Mouse (Mus musculus) forebrain, embryonic 15.5 days (tissue): ENCODE measurements around the gene Dlgap1. TPM values are rescaled to one million over a fixed set of nuclear protein-coding genes. Genes with fewer than 3 reads are reported as not detected.

ENCODE experiments used
- ATAC-seq: fragments of 200-750 bp; cut with Nextera tagmentation; replicated peaks from 2 replicates; pipeline ENCODE4 v1.8.0; 2017; ENCODE audit warnings: mild to moderate bottlenecking, moderate TSS enrichment, moderate library complexity
- H3K27ac ChIP-seq: fragments of 300-500 bp; sonication (generic); replicated peaks from 2 replicates; pipeline ENCODE4 v1.5.1; 2015; ENCODE audit warnings: mild to moderate bottlenecking, inconsistent platforms
- H3K27me3 ChIP-seq: fragments of 300-500 bp; sonication (generic); 2 replicates; pipeline ENCODE4 v1.6.1; 2015; ENCODE audit warnings: inconsistent platforms
- H3K36me3 ChIP-seq: fragments of 300-500 bp; sonication (generic); 2 replicates; pipeline ENCODE4 v1.6.1; 2015; ENCODE audit warnings: mild to moderate bottlenecking, inconsistent platforms
- H3K4me1 ChIP-seq: fragments of 300-500 bp; sonication (generic); 2 replicates; pipeline ENCODE4 v1.6.1; 2015; ENCODE audit warnings: inconsistent platforms
- H3K4me2 ChIP-seq: fragments of 300-500 bp; sonication (generic); replicated peaks from 2 replicates; pipeline ENCODE4 v1.6.1; 2015; ENCODE audit warnings: mild to moderate bottlenecking, inconsistent platforms
- H3K4me3 ChIP-seq: fragments of 300-500 bp; sonication (generic); 2 replicates; pipeline ENCODE4 v1.5.1; 2015; ENCODE audit warnings: mild to moderate bottlenecking, inconsistent platforms
- H3K9ac ChIP-seq: fragments of 300-500 bp; sonication (generic); replicated peaks from 2 replicates; pipeline ENCODE4 v1.6.1; 2015; ENCODE audit warnings: mild to moderate bottlenecking, inconsistent platforms
- H3K9me3 ChIP-seq: fragments of 300-500 bp; sonication (generic); 2 replicates; pipeline ENCODE4 v1.6.1; 2016; ENCODE audit warnings: inconsistent platforms
- WGBS: fragments of 180-500 bp; shearing (Covaris S2); methylation state at CpG from one replicate; pipeline ENCODE4 v1.1.7; 2015; ENCODE audit warnings: mixed read lengths; 5-methylcytosine and 5-hydroxymethylcytosine counted together
- polyA plus RNA-seq: library from polyadenylated mRNA; unstranded; fragments of >200 nt; fragmentation: Nextera tagmentation; extraction: Ambion mirVana; gene quantifications from 2 replicates; pipeline ENCODE4 v1.2.1, GENCODE M21; 2015

Dlgap1 gene
- polyA plus RNA-seq, 1 experiment from 2014 or later: 31.0 TPM

DNA sequence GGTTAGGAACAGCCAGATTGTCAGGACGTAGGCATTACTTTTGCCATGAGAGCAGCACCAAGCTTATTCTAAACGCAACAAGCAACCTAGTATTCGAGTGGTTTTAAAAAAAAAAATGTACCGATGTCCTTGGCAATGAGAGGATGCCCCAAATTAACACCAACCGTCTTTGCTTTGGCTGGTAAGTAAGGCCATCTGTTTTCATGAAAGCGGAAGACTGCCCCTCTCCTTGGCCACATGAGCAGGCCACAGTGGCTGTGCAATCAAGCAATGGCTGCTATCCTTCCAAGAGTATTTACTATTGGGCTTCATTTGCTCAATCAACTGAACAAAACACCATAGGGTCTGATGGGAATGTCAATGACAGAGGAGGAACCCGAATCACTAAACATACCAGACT, 278.5 kb downstream of the Dlgap1 start:
- no peaks in the 10 kb centered on the region for H3K36me3 ChIP-seq
- 74% methylated on average over 7 of the region's 7 CpGs for WGBS
- ATAC-seq: peak; percentile 58
- H3K9me3 ChIP-seq: no peaks in the 10 kb centered on the region
- no peak overlapping the region for H3K9ac ChIP-seq
- H3K27ac ChIP-seq: no peak overlapping the region
- H3K27me3 ChIP-seq: no peaks in the 10 kb centered on the region
- no peak overlapping the region for H3K4me2 ChIP-seq
- H3K4me3 ChIP-seq: no peak overlapping the region
- H3K4me1 ChIP-seq: no peaks in the 10 kb centered on the region

DNA sequence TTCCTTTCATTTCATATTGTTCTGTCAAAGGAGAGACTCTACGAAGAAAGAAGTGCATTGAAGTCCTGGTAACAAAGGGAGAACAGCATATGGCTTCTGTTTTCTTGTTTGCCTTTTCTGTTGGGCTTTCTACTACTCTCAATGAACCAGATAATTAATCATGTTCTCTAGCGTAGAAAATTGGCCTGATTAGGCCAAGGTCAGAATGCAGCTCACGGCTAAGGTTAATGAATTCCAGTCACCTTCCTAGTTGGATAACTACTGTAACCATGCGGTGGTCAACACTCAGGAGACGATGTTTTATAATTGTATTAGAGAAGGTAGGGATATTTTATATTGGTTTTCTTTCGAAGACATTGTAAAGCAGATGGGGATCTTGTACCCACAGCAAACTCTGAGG, 279.4 kb downstream of the Dlgap1 start:
- Histone ChIP-seq H3K4me1 (no peaks in the 10 kb centered on the region), H3K9me3 (no peaks in the 10 kb centered on the region), H3K27ac (no peak overlapping the region), H3K4me3 (no peak overlapping the region), H3K4me2 (no peak overlapping the region), H3K9ac (no peak overlapping the region), H3K36me3 (no peaks in the 10 kb centered on the region), H3K27me3 (no peaks in the 10 kb centered on the region)
- WGBS: 45% methylated on average over 6 of the region's 6 CpGs
- no peak for ATAC-seq

DNA sequence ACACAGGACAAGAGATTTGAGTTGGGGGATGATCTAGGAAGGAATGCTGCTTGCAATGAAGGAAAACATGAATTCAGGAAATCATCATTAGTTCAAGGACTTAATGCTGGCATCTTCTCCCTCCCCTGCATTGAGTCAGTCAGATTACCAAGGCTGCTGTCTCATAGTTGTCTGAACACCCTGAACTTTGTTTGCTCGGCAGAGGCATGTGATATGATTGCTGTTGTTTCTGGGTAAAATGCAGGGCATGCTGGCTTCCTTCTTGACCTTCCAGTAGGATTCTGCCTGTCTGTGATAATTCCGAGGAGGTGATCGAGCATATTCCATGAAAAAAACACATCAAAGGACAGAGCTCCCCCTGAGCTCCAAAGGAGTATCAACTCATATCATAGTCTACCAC, 283.6 kb downstream of the Dlgap1 start:
- Histone ChIP-seq H3K9me3 (no peaks in the 10 kb centered on the region), H3K4me3 (no peak overlapping the region), H3K27ac (no peak overlapping the region), H3K9ac (no peak overlapping the region), H3K27me3 (no peaks in the 10 kb centered on the region), H3K4me2 (no peak overlapping the region), H3K4me1 (no peaks in the 10 kb centered on the region), H3K36me3 (no peaks in the 10 kb centered on the region)
- 87% methylated on average over 3 of the region's 3 CpGs for WGBS
- ATAC-seq: no peak

DNA sequence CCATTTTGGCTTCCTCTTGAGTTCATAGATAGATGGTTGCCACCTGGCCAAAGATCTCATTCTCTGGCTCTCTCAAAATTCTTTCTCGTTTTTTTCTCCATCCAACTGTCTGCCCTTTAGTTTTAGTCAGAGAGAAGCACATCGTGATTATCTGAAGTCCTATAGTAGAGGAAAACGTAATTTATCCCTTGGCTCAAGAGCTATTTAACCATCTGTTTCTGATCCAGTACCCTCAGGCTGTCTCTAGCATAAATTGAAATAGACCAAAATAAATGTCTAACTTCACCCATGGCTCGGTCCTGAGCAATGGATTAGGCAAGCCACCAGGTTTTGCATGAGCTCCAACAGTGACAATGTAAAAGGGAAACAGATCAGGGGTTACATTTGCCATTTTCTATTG, 287.5 kb downstream of the Dlgap1 start:
- 75% methylated on average over 4 of the region's 4 CpGs for WGBS
- no peaks in the 10 kb centered on the region for H3K9me3 ChIP-seq

DNA sequence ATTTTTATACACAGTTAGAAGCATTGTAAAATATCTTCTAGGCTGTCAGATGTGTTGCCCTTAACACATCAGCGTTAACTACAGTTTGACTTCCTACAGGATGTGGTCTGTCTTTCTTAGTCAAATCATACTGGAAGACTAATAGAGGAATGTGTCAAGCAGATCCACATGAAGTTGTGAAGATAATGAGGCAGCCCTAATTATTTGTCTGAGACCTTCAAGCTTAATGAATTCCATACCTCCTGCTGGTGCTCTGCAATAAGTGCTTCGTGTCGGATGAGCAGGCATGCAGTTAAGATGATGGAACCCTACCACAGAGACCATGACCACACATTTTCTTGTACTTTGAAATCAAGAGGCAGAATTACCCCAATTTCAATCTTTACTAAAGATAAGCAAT, 294.3 kb downstream of the Dlgap1 start:
- WGBS: 59% methylated on average over 3 of the region's 3 CpGs
- no peak overlapping the region for H3K9ac ChIP-seq
- no peak overlapping the region for H3K4me2 ChIP-seq
- H3K27me3 ChIP-seq: no peaks in the 10 kb centered on the region
- H3K4me3 ChIP-seq: no peak overlapping the region
- H3K9me3 ChIP-seq: no peaks in the 10 kb centered on the region
- H3K4me1 ChIP-seq: no peaks in the 10 kb centered on the region
- ATAC-seq: no peak
- no peak overlapping the region for H3K27ac ChIP-seq
- H3K36me3 ChIP-seq: no peaks in the 10 kb centered on the region

More for the DNA sequence above, 287.5 kb downstream of the Dlgap1 start:
- H3K27ac ChIP-seq: no peak overlapping the region
- H3K4me1 ChIP-seq: no peaks in the 10 kb centered on the region
- H3K4me2 ChIP-seq: no peak overlapping the region
- no peaks in the 10 kb centered on the region for H3K36me3 ChIP-seq
- H3K4me3 ChIP-seq: no peak overlapping the region
- H3K9ac ChIP-seq: no peak overlapping the region
- ATAC-seq: no peak
- no peaks in the 10 kb centered on the region for H3K27me3 ChIP-seq

DNA sequence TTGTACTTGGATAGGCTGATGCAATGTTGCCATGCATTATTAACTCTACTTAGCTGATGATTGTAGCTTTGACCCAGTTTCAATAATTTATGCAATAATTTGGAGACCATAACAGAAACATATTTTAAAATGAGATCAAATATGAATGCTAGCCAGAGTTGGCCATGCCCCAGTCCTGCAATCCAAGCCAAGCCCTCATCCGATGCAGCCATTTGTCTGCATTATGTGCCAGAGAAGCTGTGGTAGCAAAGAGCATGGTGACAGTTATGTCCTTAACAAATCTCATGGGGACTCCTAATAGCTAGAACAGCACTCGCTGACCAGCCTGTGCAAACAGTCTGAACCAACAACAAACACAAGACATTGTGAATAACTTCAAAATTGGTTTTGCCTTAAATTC, 303.3 kb downstream of the Dlgap1 start:
- Histone ChIP-seq H3K9me3 (no peaks in the 10 kb centered on the region), H3K4me2 (no peak overlapping the region), H3K27ac (no peak overlapping the region), H3K27me3 (no peaks in the 10 kb centered on the region), H3K9ac (no peak overlapping the region), H3K4me1 (no peaks in the 10 kb centered on the region), H3K4me3 (no peak overlapping the region), H3K36me3 (no peaks in the 10 kb centered on the region)
- 82% methylated on average over 2 of the region's 2 CpGs for WGBS
- no peak for ATAC-seq

DNA sequence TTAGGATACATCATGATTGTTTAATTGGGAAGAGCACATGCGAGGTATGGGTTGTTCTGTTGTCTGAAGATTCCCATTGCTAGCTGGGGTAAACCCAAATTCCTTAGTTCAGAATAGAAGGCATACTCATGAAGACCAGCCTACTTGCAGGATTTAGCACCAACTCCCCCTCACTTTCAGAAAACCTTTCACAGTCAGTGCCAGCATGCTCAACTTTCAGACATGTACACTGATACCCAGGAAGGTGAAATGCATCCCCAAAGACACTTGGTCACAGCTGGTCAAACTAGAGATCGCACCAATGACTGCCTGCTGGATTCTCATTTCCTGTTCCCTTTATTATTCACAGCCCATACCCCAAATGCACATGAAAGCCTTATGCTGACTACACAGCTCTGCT, 318.8 kb downstream of the Dlgap1 start:
- WGBS: 99% methylated on average over 2 of the region's 2 CpGs
- no peak overlapping the region for H3K27ac ChIP-seq
- no peaks in the 10 kb centered on the region for H3K36me3 ChIP-seq
- H3K9ac ChIP-seq: no peak overlapping the region
- no peak overlapping the region for H3K4me3 ChIP-seq
- ATAC-seq: no peak
- no peaks in the 10 kb centered on the region for H3K9me3 ChIP-seq
- H3K27me3 ChIP-seq: no peaks in the 10 kb centered on the region
- H3K4me1 ChIP-seq: no peaks in the 10 kb centered on the region
- H3K4me2 ChIP-seq: no peak overlapping the region

DNA sequence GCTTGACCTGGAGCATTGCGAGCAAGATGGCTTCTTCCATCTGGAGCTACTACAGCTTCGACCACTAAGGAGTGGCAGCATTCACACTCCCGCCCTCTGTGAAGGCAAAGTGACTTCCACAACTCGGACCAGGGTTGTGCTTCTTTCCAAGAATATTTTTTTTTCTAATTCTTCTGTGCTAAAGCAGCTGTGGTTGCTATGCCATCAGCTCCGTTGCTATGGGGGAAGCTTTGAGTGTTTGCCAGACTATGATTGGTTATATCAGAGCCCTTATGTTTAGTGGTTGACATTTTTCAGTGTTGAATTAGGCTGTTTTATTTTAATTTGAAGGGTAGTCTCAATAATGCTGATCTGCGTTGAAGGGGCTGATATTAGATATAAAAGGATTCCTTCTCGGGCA, 325.2 kb downstream of the Dlgap1 start:
- WGBS: 66% methylated on average over 7 of the region's 7 CpGs
- H3K4me2 ChIP-seq: no peak overlapping the region
- peak overlapping the region; percentile 69 for H3K27ac ChIP-seq
- peak; percentile 88 for ATAC-seq
- H3K9ac ChIP-seq: no peak overlapping the region
- no peaks in the 10 kb centered on the region for H3K36me3 ChIP-seq
- no peak overlapping the region for H3K4me3 ChIP-seq
- H3K27me3 ChIP-seq: no peaks in the 10 kb centered on the region
- peaks cover 10% of the 10 kb centered on the region; the same call in 1 of the 2 replicates for H3K4me1 ChIP-seq
- no peaks in the 10 kb centered on the region for H3K9me3 ChIP-seq

DNA sequence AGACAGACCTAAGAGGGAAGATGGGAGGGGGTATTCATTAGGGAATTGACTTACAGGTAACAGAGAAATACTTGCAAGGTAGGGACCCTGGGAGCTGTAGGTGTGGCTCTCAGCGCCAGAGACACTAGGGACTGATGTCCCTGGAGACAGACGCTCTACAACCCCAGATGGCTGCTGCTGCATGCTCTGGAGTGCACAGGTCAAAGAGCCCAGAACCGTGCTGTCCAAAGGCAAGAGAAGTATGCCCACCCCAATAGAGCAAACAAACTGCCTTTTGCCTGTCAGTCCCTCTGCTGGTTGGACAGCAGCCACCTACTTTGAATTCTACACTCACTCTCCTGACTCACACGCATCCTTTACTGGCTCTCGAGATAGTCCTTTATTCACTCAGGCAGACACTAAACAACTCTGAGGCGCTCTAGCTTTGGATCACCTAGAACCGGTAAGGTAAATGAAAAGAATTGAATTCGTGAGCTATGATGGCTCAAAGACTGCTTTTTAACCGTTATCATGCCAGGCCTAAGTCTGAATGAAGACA, 333.1 kb downstream of the Dlgap1 start:
- Histone ChIP-seq H3K9ac (no peak overlapping the region), H3K36me3 (no peaks in the 10 kb centered on the region), H3K27ac (no peak overlapping the region), H3K4me3 (no peak overlapping the region), H3K27me3 (no peaks in the 10 kb centered on the region), H3K4me1 (0 out of 2 replicates have a peak, but pooled peaks cover 3% of the 10 kb centered on the region), H3K4me2 (no peak overlapping the region), H3K9me3 (no peaks in the 10 kb centered on the region)
- WGBS: 61% methylated on average over 9 of the region's 9 CpGs
- ATAC-seq: peak; percentile 48; the same call in 1 of the 2 replicates

DNA sequence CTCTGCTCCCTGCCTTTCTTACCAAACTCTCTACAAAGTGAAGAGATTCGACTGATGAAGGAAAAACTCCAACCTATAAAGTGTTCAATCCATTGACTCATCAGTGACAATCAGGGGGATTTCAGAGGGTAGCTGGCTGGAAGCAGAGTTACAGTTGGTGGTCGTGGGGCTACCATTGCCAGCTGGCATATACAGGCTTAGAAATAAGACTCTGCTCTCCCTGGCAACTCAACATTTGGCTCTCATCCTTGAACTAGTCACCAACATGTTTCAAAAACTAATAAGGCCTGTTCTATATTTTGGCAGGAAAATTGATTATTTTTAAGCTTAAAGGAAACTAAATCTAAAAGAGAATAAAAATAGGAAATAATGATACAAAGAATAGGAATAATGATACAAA, 333.8 kb downstream of the Dlgap1 start:
- no peaks in the 10 kb centered on the region for H3K36me3 ChIP-seq

DNA sequence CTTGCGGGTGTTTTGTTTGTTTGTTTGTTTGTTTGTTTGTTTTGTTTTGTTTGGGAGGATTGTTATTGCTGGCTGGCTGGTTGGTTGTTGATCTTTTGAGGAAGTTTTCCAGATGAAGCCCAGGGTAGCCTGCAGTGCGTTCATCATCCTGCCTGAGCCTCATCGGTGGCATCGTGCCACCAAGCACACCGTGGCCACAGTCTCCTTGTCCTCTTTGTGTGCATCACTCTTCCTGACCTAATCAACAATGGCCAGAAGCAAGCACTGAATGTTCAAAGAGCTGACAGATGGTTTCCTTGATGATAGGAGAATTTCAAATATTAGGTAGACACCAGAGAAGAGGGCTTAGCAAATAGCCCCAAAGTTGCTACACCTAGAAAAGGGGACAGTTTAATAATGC, 336.1 kb downstream of the Dlgap1 start:
- Histone ChIP-seq H3K9me3 (no peaks in the 10 kb centered on the region), H3K4me1 (0 out of 2 replicates have a peak, but pooled peaks cover 6% of the 10 kb centered on the region), H3K9ac (no peak overlapping the region), H3K4me2 (no peak overlapping the region), H3K36me3 (no peaks in the 10 kb centered on the region), H3K27ac (no peak overlapping the region), H3K27me3 (no peaks in the 10 kb centered on the region), H3K4me3 (no peak overlapping the region)
- 78% methylated on average over 5 of the region's 5 CpGs for WGBS
- ATAC-seq: no peak

More for the DNA sequence above, 333.8 kb downstream of the Dlgap1 start:
- Histone ChIP-seq H3K4me3 (no peak overlapping the region), H3K27me3 (no peaks in the 10 kb centered on the region), H3K9me3 (no peaks in the 10 kb centered on the region), H3K9ac (no peak overlapping the region), H3K4me1 (0 out of 2 replicates have a peak, but pooled peaks cover 3% of the 10 kb centered on the region), H3K4me2 (no peak overlapping the region), H3K27ac (no peak overlapping the region)
- 61% methylated on average over 2 of the region's 2 CpGs for WGBS
- peak; percentile 64 for ATAC-seq

DNA sequence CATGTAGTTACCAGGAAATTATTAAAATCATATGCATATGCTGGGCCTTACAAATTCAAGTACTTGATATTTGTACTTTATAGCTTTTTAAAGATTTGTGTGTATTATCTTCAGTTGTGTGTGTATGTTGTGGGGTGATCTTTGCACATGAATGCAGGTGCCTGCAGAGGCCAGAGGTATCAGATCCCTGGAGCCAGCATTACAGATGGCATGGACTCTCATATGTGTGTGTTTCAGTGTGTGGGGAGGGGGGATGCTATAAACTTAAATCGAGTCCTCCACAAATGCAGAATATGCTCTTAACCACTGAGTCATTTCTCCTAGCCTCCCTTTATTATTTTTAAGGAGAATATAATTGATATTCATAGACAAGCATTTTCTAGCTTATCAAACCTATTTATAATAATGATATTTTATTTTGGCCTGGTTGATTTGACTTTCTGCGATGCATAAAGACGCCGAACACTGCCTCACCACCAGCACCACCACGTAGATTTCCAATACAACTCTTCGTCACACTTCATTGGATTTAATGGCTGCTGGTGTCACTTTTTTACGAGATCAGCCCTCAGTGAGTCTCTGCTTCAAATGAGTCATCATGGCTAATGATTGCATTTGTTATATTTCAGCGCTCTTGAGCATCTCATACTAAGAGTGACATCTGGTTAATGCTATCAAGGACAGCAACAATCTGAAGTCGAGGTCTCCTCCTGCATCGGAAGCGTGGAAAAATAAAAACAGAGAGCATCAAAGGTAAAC, 338.7 kb downstream of the Dlgap1 start:
- H3K4me1 ChIP-seq: 0 out of 2 replicates have a peak, but pooled peaks cover 3% of the 10 kb centered on the region
- H3K9ac ChIP-seq: no peak overlapping the region
- no peak overlapping the region for H3K4me3 ChIP-seq
- H3K36me3 ChIP-seq: no peaks in the 10 kb centered on the region
- WGBS: 75% methylated on average over 11 of the region's 11 CpGs
- H3K4me2 ChIP-seq: no peak overlapping the region
- H3K9me3 ChIP-seq: no peaks in the 10 kb centered on the region
- H3K27me3 ChIP-seq: no peaks in the 10 kb centered on the region
- no peak for ATAC-seq
- H3K27ac ChIP-seq: 0 out of 2 replicates have a peak overlapping the region, but pooled peaks have one; percentile 23
